Mouse (Mus musculus) liver, embryonic 13.5 days (tissue): ENCODE measurements around the gene Fads6. TPM values are rescaled to one million over a fixed set of nuclear protein-coding genes. Genes with fewer than 3 reads are reported as not detected.

ENCODE experiments used
- ATAC-seq: fragments of 200-750 bp; cut with Nextera tagmentation; 2 replicates; pipeline ENCODE4 v1.8.0; 2017; ENCODE audit warnings: low read depth, mild to moderate bottlenecking, moderate number of reproducible peaks, moderate library complexity
- DNase-seq: peaks from one replicate; pipeline ENCODE4 v3.0.0; 2022
- H3K27ac ChIP-seq: fragments of 300-500 bp; sonication (generic); 2 replicates; pipeline ENCODE4 v1.5.1; 2015; ENCODE audit warnings: moderate library complexity, mild to moderate bottlenecking, inconsistent platforms
- H3K27me3 ChIP-seq: fragments of 300-500 bp; sonication (generic); 2 replicates; pipeline ENCODE4 v1.6.1; 2015; ENCODE audit warnings: mild to moderate bottlenecking, inconsistent platforms
- H3K36me3 ChIP-seq: fragments of 300-500 bp; sonication (generic); 2 replicates; pipeline ENCODE4 v1.6.1; 2015; ENCODE audit warnings: mild to moderate bottlenecking, inconsistent platforms
- H3K4me1 ChIP-seq: fragments of 300-500 bp; sonication (generic); replicated peaks from 2 replicates; pipeline ENCODE4 v1.6.1; 2015; ENCODE audit warnings: inconsistent platforms
- H3K4me2 ChIP-seq: fragments of 300-500 bp; sonication (generic); 2 replicates; pipeline ENCODE4 v1.6.1; 2015; ENCODE audit warnings: inconsistent platforms, mild to moderate bottlenecking, moderate library complexity
- H3K4me3 ChIP-seq: fragments of 300-500 bp; sonication (generic); replicated peaks from 2 replicates; pipeline ENCODE4 v1.5.1; 2015; ENCODE audit warnings: mild to moderate bottlenecking, inconsistent platforms
- H3K9ac ChIP-seq: fragments of 300-500 bp; sonication (generic); 2 replicates; pipeline ENCODE4 v1.6.1; 2015; ENCODE audit warnings: mild to moderate bottlenecking, inconsistent platforms
- H3K9me3 ChIP-seq: fragments of 300-500 bp; sonication (generic); replicated peaks from 2 replicates; pipeline ENCODE4 v1.6.1; 2016; ENCODE audit warnings: inconsistent platforms
- WGBS: fragments of 180-500 bp; shearing (Covaris S2); methylation state at CpG from one replicate; pipeline ENCODE4 v1.1.7; 2015; ENCODE audit not compliant: insufficient replicate concordance; 5-methylcytosine and 5-hydroxymethylcytosine counted together
- polyA plus RNA-seq: library from polyadenylated mRNA; unstranded; fragments of >200 nt; fragmentation: Nextera tagmentation; extraction: Ambion mirVana; gene quantifications from 2 replicates; pipeline ENCODE4 v1.2.1, GENCODE M21; 2015

Gene Fads6
- polyA plus RNA-seq, 1 experiment from 2014 or later: 2.0 TPM

- peak overlapping the region; percentile 39 for H3K4me3 ChIP-seq
- DNase-seq (no peak), ATAC-seq (no peak)
- peaks cover 20% of the 10 kb centered on the region for H3K36me3 ChIP-seq
- H3K9me3 ChIP-seq: no peaks in the 10 kb centered on the region
- H3K27me3 ChIP-seq: peaks cover 77% of the 10 kb centered on the region
- H3K4me1 ChIP-seq: peaks cover 19% of the 10 kb centered on the region
- peak overlapping the region; percentile 52; the same call in 1 of the 2 replicates for H3K4me2 ChIP-seq
- H3K9ac ChIP-seq: no peak overlapping the region
- H3K27ac ChIP-seq: no peak overlapping the region
- 2% methylated on average over 22 of the region's 22 CpGs for WGBS
Measured at GRCm38 (mm10) chr11:115266400-115266778, 31.1 kb downstream of the Fads6 start.

- WGBS: 6% methylated on average over 20 of the region's 20 CpGs
- ATAC-seq (no peak), DNase-seq (no peak)
- H3K27ac ChIP-seq: no peak overlapping the region
- H3K36me3 ChIP-seq: peaks cover 20% of the 10 kb centered on the region
- peaks cover 82% of the 10 kb centered on the region for H3K27me3 ChIP-seq
- H3K9me3 ChIP-seq: no peaks in the 10 kb centered on the region
- H3K9ac ChIP-seq: no peak overlapping the region
- H3K4me2 ChIP-seq: no peak overlapping the region
- H3K4me3 ChIP-seq: 0 out of 2 replicates have a peak overlapping the region, but pooled peaks have one; percentile 39
- peaks cover 19% of the 10 kb centered on the region for H3K4me1 ChIP-seq
Measured at GRCm38 (mm10) chr11:115265771-115266399, 31.6 kb downstream of the Fads6 start.

- Histone ChIP-seq H3K27ac (no peak overlapping the region), H3K9me3 (no peaks in the 10 kb centered on the region), H3K4me1 (peaks cover 16% of the 10 kb centered on the region), H3K36me3 (peaks cover 20% of the 10 kb centered on the region), H3K27me3 (peaks cover 90% of the 10 kb centered on the region), H3K4me3 (no peak overlapping the region), H3K9ac (no peak overlapping the region), H3K4me2 (peak overlapping the region; percentile 30)
- DNase-seq (no peak), ATAC-seq (no peak)
- WGBS: 8% methylated on average over 39 of the region's 39 CpGs
Measured at GRCm38 (mm10) chr11:115264862-115265668, 32.4 kb downstream of the Fads6 start.

GRCm38 (mm10) chr11:115264136-115264861, 33.2 kb downstream of the Fads6 start:
- Histone ChIP-seq H3K4me3 (no peak overlapping the region), H3K27me3 (peaks cover 97% of the 10 kb centered on the region), H3K36me3 (peaks cover 16% of the 10 kb centered on the region), H3K4me1 (peaks cover 16% of the 10 kb centered on the region), H3K9ac (no peak overlapping the region), H3K27ac (no peak overlapping the region), H3K9me3 (no peaks in the 10 kb centered on the region), H3K4me2 (no peak overlapping the region)
- WGBS: 36% methylated on average over 7 of the region's 7 CpGs
- no peak for ATAC-seq
- no peak for DNase-seq

GRCm38 (mm10) chr11:115262954-115263353, 34.5 kb downstream of the Fads6 start:
- H3K27ac ChIP-seq: no peak overlapping the region
- H3K4me2 ChIP-seq: no peak overlapping the region
- H3K9ac ChIP-seq: no peak overlapping the region
- DNase-seq: no peak
- WGBS: 64% methylated on average over 11 of the region's 11 CpGs
- no peak overlapping the region for H3K4me3 ChIP-seq
- peaks cover 20% of the 10 kb centered on the region for H3K4me1 ChIP-seq
- no peaks in the 10 kb centered on the region for H3K9me3 ChIP-seq
- peaks cover 3% of the 10 kb centered on the region for H3K36me3 ChIP-seq
- H3K27me3 ChIP-seq: peaks cover 99% of the 10 kb centered on the region
- no peak for ATAC-seq

GRCm38 (mm10) chr11:115259134-115259533, 38.3 kb downstream of the Fads6 start:
- Histone ChIP-seq H3K4me3 (no peak overlapping the region), H3K27me3 (peaks cover 98% of the 10 kb centered on the region), H3K9me3 (no peaks in the 10 kb centered on the region)

GRCm38 (mm10) chr11:115257775-115258510, 39.5 kb downstream of the Fads6 start:
- H3K27me3 ChIP-seq: peaks cover 96% of the 10 kb centered on the region
- DNase-seq (no peak), ATAC-seq (peak; percentile 36)
- no peak overlapping the region for H3K9ac ChIP-seq
- H3K4me1 ChIP-seq: peaks cover 6% of the 10 kb centered on the region
- H3K27ac ChIP-seq: no peak overlapping the region
- 14% methylated on average over 59 of the region's 59 CpGs for WGBS
- no peak overlapping the region for H3K4me3 ChIP-seq
- H3K9me3 ChIP-seq: no peaks in the 10 kb centered on the region
- peak overlapping the region; percentile 30; the same call in 1 of the 2 replicates for H3K4me2 ChIP-seq
- H3K36me3 ChIP-seq: no peaks in the 10 kb centered on the region

More at GRCm38 (mm10) chr11:115259134-115259533, 38.3 kb downstream of the Fads6 start:
- no peak for ATAC-seq
- no peak for DNase-seq
- H3K4me1 ChIP-seq: peaks cover 6% of the 10 kb centered on the region
- no peak overlapping the region for H3K4me2 ChIP-seq
- 52% methylated on average over 4 of the region's 4 CpGs for WGBS
- H3K9ac ChIP-seq: no peak overlapping the region
- no peaks in the 10 kb centered on the region for H3K36me3 ChIP-seq
- no peak overlapping the region for H3K27ac ChIP-seq

GRCm38 (mm10) chr11:115251258-115251657, 46.2 kb downstream of the Fads6 start:
- 55% methylated on average over 3 of the region's 3 CpGs for whole genome bisulfite sequencing
- H3K27ac ChIP-seq: no peak overlapping the region
- no peak overlapping the region for H3K9ac ChIP-seq
- H3K4me2 ChIP-seq: no peak overlapping the region
- H3K4me3 ChIP-seq: no peak overlapping the region
- peaks cover 18% of the 10 kb centered on the region for H3K4me1 ChIP-seq
- peaks cover 97% of the 10 kb centered on the region for H3K27me3 ChIP-seq
- no peak for ATAC-seq
- DNase-seq: no peak
- H3K36me3 ChIP-seq: no peaks in the 10 kb centered on the region
- H3K9me3 ChIP-seq: no peaks in the 10 kb centered on the region

- peak overlapping the region; percentile 41 for H3K4me3 ChIP-seq
- no peaks in the 10 kb centered on the region for H3K9me3 ChIP-seq
- WGBS: 5% methylated on average over 36 of the region's 36 CpGs
- no peak overlapping the region for H3K9ac ChIP-seq
- H3K27ac ChIP-seq: no peak overlapping the region
- DNase-seq (no peak), ATAC-seq (no peak)
- H3K4me1 ChIP-seq: peaks cover 21% of the 10 kb centered on the region
- H3K4me2 ChIP-seq: peak overlapping the region; percentile 57
- H3K36me3 ChIP-seq: no peaks in the 10 kb centered on the region
- peaks cover 94% of the 10 kb centered on the region for H3K27me3 ChIP-seq
Measured at GRCm38 (mm10) chr11:115250405-115251090, 46.9 kb downstream of the Fads6 start.

- no peak overlapping the region for H3K9ac ChIP-seq
- DNase-seq (no peak), ATAC-seq (no peak)
- H3K4me1 ChIP-seq: peaks cover 28% of the 10 kb centered on the region
- no peaks in the 10 kb centered on the region for H3K9me3 ChIP-seq
- peak overlapping the region; percentile 57 for H3K4me2 ChIP-seq
- H3K36me3 ChIP-seq: no peaks in the 10 kb centered on the region
- no peak overlapping the region for H3K27ac ChIP-seq
- H3K27me3 ChIP-seq: peaks cover 88% of the 10 kb centered on the region
- peak overlapping the region; percentile 41 for H3K4me3 ChIP-seq
- WGBS: 4% methylated on average over 63 of the region's 63 CpGs
Measured at GRCm38 (mm10) chr11:115249721-115250404, 47.6 kb downstream of the Fads6 start.
